Mouse (Mus musculus): Measurements from ENCODE around the gene Prpf19. TPM values are rescaled to one million over a fixed set of nuclear protein-coding genes. Genes with fewer than 3 reads are reported as not detected.
A peak's percentile ranks its signal among the peaks of the same experiment; 100 is the strongest.

Gene Prpf19
- total RNA-seq, 2 experiments from 2014 or later: 198 to 199 TPM

DNA sequence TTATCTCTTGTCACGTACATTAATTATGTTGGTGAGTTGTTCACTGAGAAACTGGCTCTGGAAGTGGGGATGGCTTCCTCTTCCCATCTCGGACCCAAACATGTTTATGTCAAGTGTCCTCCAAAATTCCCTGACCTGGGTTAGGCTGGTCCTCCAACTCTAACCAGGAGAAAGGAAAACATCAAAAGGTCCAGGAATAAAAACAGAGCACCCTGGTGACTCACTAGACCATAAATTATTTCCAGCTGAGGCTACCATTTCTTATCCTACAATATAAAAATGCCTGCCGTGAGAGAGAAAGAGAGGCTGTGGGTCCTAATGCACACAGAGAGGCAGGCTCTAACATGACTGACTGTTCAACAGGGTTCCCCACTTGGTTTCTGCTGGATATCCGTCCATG, 29.2 kb downstream of the Prpf19 start:
- no peak for DNase-seq (ENCODE audit: extremely low spot score in 1 of 2, low spot score in 2 of 2)
- intact Hi-C loops (cut with DNase I): no loop called here

DNA sequence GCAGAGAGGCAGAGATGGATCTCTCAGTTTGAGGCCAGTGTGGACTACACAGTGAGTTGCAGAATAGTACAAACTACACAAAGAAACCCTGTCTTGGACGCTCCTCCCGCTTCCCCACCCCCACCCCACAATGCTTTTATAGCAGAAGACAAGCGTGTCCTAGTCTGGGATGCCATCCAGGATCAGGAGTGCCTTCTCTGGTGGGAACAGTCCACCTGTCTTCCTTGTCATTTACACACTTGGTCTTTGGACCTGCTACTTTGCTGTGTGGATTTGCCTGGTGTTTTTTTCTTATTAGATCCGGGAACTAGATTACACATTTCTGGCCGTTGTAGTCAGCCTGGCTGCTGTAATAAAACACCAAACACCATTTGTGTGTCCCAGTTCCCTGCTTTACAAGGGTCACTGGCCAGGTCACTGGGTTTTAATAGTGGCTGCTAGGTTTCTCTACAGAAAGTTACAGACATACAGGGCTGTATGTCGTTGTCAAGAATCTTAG, 31.1 kb downstream of the Prpf19 start:
- intact Hi-C loops (cut with DNase I): no loop called here
- DNase-seq (ENCODE audit: extremely low spot score in 1 of 2, low spot score in 2 of 2): no peak

DNA sequence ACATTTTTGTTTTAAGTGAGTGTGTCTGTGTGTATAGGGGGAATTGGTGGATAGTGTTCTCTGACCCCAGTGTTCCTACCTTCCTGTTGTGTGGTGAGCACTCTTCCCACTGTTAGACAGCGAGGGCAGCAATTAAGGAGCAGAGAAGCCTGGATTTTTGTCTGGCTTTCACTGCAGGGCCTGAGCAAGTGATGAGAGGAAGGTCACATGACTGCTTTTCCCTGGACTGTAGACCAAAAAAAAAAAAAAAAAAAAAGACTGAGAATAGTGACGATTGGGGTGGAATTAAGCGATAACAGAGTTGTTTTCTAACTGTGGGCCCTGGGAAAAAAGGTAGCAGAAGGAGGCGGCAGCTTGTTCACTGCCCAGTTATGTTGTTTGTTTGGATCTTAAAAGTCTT, 31.6 kb downstream of the Prpf19 start:
- intact Hi-C loops (cut with DNase I): no loop called here
- no peak for DNase-seq (ENCODE audit: extremely low spot score in 1 of 2, low spot score in 2 of 2)

DNA sequence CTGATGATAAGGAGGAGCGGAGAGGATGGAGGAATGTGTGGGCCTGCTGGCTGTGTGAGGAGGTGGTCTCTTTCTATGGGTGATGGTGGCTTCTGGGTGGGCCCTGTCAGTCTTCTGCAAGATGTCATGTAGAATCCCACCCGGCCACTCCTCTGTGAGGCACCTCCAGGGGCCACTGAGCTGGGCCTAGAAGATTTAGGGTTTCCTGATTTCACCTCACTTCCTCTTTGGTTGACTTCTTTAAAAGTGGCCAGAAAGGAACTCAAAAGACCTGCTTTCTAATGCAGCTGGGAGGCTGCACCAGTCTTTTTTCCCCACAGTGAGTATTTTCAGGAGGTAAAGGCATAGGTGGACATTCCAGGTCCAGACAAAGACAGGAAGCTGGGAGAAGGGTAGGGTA, 35.6 kb downstream of the Prpf19 start:
- DNase-seq (ENCODE audit: extremely low spot score in 1 of 2, low spot score in 2 of 2): no peak
- intact Hi-C loops (cut with DNase I): no loop called here

DNA sequence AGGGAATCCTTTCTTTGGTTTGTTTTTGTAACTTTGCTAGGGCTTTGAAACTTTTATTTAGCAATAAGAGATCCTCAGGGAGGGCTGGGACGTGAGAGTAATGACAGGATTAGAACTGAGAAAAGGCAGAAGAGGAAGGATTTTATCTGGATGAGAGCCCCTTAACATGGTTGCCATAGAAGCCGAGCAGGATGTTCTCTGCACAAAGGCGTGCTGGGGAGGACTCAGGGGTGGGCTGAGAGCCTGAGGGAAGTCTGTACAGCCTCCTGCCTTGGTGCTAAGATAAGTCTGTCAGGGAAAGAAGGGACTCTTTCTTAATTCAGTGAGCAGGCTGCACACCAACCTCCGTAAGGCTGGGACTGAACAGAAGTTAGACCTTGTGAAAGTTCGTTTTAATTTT, 40.0 kb downstream of the Prpf19 start:
- DNase-seq (ENCODE audit: extremely low spot score in 1 of 2, low spot score in 2 of 2): no peak
- intact Hi-C loops (cut with DNase I): no loop called here

DNA sequence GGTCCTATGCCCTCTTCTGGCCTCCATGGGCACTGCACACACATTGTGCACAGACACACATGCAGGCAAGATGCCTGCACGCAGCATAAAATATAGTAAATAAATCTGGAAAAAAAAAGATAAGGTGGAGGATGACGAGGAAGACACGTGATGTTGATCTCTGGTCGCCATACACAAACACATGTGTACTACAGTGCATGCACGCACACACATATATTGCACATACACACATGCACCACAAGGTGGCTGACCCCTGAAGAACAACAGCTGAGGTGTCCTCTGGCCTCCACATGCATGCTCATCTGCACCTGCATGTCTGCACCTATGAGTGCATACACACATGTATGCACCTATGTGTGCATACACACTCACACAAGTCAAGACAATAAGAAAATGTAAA, 41.0 kb downstream of the Prpf19 start:
- DNase-seq (ENCODE audit: extremely low spot score in 1 of 2, low spot score in 2 of 2): no peak
- intact Hi-C loops (cut with DNase I): no loop called here

DNA sequence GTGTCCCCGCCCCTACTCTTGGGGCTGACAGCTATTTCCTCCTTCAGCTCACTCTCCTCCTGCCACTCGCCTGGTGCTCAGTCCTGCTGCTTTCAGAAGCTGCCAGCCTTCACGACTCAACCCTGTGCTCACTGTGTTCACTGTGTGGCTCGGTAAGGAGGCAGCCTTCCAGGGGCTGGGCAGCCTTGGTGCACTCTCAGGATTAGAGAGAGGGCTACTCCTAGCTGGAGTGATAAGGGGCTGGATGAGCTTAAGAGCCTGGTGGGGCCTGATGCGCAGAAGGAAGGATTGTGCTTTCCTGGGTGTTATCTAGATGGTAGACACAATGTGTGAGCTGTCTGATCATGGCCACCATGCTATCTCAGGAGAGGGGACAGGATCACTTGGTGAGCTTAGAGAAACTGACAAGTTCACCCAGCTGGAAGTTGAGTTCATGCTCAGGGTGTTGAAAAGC, 42.1 kb downstream of the Prpf19 start, which contains the start of gene Ptgdr2:
Gene Ptgdr2 (plus strand): TSS at position 51 of the 454 bp plus-strand sequence.
- DNase-seq (ENCODE audit: extremely low spot score in 1 of 2, low spot score in 2 of 2): no peak
- intact Hi-C loops (cut with DNase I): no loop called here

DNA sequence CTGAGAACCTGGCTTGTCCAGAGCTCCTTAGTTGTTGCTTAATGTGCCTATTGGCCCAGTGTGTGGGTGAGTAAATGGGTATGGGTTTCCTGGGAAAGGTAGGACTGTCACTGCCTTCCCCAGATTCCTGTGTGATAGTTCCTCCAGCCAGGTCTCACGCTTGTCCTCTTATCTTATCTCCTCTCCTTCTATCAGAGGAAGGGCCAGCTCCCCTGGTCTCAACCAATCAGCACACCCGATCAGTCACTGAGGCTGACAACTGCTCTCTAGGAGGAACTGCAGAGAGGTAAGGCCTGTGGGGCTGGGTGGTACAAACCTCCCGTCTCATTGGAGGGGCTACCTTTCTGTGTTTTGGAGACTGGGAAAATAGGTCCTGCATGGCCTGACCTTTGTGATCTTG, 43.7 kb downstream of the Prpf19 start:
- no peak for DNase-seq (ENCODE audit: extremely low spot score in 1 of 2, low spot score in 2 of 2)
- intact Hi-C loops (cut with DNase I): no loop called here

DNA sequence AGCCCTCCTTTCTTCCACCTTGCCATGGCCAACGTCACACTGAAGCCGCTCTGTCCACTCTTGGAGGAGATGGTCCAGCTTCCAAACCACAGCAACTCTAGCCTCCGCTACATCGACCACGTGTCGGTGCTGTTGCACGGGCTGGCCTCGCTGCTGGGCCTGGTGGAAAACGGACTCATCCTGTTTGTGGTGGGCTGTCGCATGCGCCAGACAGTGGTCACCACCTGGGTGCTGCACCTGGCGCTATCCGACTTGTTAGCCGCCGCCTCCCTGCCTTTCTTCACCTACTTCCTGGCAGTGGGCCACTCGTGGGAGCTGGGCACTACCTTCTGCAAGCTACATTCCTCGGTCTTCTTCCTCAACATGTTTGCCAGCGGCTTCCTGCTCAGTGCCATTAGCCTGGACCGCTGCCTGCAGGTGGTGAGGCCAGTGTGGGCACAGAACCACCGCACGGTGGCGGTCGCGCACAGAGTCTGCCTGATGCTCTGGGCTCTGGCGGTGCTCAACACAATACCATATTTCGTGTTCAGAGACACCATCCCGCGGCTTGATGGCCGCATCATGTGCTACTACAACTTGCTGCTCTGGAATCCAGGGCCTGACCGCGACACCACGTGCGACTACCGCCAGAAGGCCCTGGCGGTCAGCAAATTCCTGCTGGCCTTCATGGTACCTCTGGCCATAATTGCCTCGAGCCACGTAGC, 45.2 kb downstream of the Prpf19 start:
- intact Hi-C loops (cut with DNase I): no loop called here
- DNase-seq (ENCODE audit: extremely low spot score in 1 of 2, low spot score in 2 of 2): peak; percentile 42 to 78

DNA sequence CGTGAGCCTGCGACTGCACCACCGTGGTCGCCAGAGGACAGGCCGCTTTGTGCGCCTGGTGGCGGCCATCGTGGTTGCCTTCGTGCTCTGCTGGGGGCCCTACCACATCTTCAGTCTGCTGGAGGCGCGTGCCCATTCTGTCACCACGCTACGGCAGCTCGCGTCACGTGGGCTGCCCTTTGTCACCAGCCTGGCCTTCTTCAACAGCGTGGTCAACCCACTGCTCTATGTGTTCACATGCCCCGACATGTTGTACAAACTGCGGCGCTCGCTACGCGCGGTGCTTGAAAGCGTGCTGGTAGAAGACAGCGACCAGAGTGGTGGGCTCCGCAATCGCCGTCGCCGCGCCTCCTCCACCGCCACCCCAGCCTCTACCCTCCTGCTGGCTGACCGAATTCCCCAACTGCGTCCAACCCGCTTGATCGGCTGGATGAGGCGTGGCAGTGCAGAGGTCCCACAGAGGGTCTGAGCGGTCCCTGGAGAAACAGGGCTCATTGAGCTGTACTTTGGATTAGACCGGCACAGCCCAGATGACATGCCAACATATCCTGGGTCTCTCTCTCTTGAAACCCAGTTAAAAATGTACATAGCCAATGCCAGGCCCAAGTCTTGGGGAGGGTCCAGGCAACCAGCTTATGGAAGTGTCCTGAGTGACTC, 45.9 kb downstream of the Prpf19 start:
- intact Hi-C loops (cut with DNase I): no loop called here
- peak in 1 of 2 experiments; percentile 45 for DNase-seq (ENCODE audit: extremely low spot score in 1 of 2, low spot score in 2 of 2)

DNA sequence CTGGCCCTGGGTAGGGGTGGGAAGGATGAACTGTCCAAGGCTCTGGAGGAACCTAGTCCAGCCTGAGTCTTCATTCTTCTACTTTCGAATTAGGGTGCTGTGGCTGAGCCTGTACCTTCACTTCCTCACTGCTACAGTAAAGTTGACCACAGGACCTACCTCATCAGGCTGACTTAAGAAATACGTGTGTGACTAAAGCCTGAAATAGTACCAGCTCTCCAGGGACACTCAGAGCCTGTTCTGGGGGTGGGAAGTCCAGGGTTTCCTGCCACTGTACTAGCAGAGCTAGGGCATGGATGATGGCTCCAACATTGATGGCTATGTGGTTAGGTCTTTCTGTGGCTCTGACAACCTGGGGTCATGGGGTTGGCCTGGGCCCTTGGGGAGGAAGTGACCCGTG, 48.9 kb downstream of the Prpf19 start:
- no peak for DNase-seq (ENCODE audit: extremely low spot score in 1 of 2, low spot score in 2 of 2)
- intact Hi-C loops (cut with DNase I): no loop called here

DNA sequence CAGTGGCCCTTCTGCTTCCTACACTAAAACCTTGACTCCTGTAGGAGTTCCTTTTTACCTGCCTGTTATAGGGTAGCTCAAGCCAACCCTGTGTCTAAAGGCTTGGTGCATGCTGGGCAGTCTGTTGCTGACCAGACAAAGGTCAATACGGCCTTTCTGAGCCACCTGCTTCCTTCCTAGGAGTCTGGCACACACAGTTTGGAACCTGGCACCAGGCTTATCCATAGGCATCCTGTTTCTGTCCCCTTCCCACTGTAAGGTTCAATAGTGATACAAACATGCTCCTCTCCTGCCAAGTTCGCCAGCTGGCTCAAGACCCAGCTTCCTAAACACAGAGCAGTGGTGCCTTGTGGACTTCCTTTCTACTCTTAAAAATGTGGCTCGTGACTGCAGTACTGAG, 51.5 kb downstream of the Prpf19 start:
- no peak for DNase-seq (ENCODE audit: extremely low spot score in 1 of 2, low spot score in 2 of 2)
- intact Hi-C loops (cut with DNase I): loop anchor here (5.0 kb wide), 1 partner anchor 49 kb away; the partner anchor contains the start of gene Prpf19

DNA sequence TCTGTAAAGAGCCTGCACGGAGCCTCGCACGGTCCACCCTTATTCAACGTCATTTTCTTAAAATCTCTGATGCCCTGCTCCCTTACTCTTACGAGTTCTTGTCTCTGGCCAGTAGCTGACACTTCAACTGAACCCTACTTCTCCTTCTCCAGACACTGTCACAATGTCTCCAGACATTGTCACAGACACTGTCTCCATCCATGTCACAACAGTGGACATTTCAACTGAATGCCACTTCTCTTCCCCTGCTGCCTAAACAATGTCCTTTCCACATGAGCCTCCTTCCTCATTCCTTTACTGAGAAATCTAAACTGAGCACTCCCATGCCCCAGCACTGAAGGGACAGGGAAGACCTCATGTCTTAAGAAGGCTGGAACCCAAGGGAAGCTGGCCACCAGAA, 52.2 kb downstream of the Prpf19 start:
- no peak for DNase-seq (ENCODE audit: extremely low spot score in 1 of 2, low spot score in 2 of 2)
- intact Hi-C loops (cut with DNase I): loop anchor here (5.0 kb wide), 1 partner anchor 50 kb away; the partner anchor contains the start of gene Prpf19

DNA sequence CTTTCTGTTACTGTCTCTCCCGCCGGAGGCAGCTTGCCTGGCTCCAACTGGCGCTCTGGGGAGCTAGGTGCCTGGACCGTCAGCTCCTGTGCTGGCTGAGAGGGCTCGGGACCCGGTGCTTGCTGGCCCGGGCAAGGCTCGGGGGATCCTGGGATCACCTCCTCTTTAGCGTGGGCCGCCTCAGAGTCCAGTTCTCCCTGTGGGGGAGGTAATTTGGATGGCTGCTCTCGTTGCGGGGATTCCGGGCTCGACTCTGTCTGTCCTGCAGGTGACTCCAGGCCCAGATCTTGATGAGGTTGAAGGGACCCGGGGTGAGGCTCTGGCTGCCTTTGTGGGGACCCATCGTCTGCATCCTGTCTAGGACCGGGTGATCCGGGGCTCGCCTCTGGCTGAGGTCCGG, 53.4 kb downstream of the Prpf19 start:
- peak in 1 of 2 experiments; percentile 47 for DNase-seq (ENCODE audit: extremely low spot score in 1 of 2, low spot score in 2 of 2)
- intact Hi-C loops (cut with DNase I): loop anchor here (5.0 kb wide), 1 partner anchor 51 kb away; the partner anchor contains the start of gene Prpf19

DNA sequence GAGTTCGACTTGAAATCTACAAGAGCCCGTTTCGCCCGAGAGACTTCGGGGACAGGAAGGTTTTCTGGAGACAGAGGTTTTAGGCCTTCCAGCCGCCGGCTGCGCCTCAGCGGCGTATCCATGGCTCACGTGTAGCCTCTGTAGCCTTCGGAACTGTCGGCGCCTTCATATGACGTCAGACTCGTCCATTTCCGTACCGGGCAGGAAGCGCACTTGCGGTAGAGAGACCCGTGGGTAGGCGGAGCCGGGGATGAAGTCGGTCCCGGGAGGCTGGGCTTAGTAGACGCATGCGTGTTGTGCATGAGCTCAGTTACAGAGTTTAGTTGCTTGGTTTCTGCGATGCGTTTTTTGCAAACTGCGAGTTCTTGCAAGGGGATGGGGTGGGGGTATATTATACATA, 54.1 kb downstream of the Prpf19 start, which contains the start of gene Ccdc86:
Gene Ccdc86 (minus strand): TSS at position 155 of the 400 bp plus-strand sequence.
- intact Hi-C loops (cut with DNase I): loop anchor here (5.0 kb wide), 1 partner anchor 52 kb away; the partner anchor contains the start of gene Prpf19
- peak; percentile 97 to 98 for DNase-seq (ENCODE audit: extremely low spot score in 1 of 2, low spot score in 2 of 2)

DNA sequence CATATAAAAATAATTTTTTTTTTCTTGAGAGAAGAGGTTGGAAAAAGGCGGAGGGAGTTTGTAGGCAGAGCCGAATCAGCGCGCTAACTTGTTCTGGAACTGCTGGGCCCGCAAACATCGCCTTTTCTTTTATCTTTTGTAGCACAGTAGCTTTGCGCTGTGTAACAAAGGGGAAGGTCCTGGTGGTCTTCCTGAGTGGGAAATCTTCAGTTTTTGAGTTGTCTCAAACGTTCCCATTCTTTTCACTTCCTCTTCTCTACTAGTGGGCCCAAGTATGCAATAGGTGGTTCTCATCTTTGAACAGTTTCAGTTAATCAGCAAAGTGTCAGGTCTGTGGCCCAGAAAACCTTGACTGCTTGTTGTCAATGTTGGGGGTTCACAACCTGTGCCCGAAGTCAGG, 54.5 kb downstream of the Prpf19 start:
- intact Hi-C loops (cut with DNase I): loop anchor here (5.0 kb wide), 1 partner anchor 52 kb away; the partner anchor contains the start of gene Prpf19
- no peak for DNase-seq (ENCODE audit: extremely low spot score in 1 of 2, low spot score in 2 of 2)

DNA sequence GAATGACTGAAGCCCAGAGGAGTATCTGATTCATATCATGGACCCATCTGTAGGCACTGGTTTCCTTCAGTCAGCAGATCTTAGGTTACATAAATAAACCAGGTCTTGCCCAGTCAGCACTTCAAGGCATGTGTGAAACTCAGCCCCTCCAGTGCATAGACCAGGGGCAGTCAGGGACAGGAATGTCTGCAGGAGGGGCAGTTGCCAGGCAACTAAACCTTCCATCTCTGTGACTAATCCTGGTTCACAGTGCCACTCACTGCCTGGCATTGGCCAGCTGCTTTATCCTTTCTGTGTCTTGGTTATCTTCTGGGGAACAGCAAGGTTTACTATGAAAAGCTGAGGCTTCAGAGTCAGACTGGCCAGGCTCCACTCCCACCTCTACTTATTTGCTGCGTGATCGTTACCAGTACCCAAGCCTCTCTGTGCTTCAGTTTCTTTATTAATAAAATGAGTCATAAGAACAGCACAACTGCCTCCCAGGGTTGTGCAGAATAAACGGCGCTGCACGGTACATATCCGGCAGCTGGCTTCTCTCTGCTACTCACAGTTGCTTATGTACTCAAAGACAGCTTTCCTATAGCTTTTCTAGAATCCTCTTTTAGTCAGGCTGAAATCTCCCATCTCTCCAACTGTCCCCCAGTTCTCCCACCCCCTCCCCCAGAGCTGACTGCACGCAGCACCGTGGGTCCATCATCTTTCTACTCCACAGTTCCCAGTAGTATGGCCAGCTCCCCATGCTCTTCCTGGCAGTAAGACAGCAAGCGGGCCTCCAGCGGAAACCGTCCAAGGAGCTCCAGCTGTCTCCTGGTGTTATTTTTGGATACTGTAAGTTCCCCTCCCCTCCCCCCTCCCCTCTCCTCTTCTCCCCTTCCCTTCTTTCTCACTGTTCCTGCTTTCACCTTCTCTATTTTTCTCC, 57.2 kb downstream of the Prpf19 start:
- peak in 1 of 2 experiments; percentile 72 for DNase-seq (ENCODE audit: extremely low spot score in 1 of 2, low spot score in 2 of 2)
- intact Hi-C loops (cut with DNase I): no loop called here
